Mouse (Mus musculus) megakaryocyte-erythroid progenitor cell, adult 5 weeks (primary cell): ENCODE data around the gene Chchd1. TPM values are rescaled to one million over a fixed set of nuclear protein-coding genes. Genes with fewer than 3 reads are reported as not detected.

Experiments used
- polyA plus RNA-seq: library from polyadenylated mRNA; stranded (reverse); fragments of >175 nt; gene quantifications from 2 replicates; pipeline ENCODE4 v1.2.3, GENCODE M21; 2012

Gene Chchd1
- polyA plus RNA-seq: 6.2 and 10.2 TPM in 2 replicates

GRCm38 (mm10) chr14:20702741-20703381 lies at the start of gene Chchd1:
Chchd1 (plus strand) TSS chr14:20703006.

GRCm38 (mm10) chr14:20656361-20656760 lies 46.4 kb upstream of the Chchd1 start, which contains the start of gene Myoz1:
Myoz1 (minus strand) TSS chr14:20656540.

GRCm38 (mm10) chr14:20668154-20668810 lies 34.5 kb upstream of the Chchd1 start, which contains the start of gene Synpo2l:
Synpo2l (minus strand) TSS chr14:20668354.

GRCm38 (mm10) chr14:20674064-20674833 lies 28.6 kb upstream of the Chchd1 start, which contains the start of gene Sec24c:
Sec24c (plus strand) TSS chr14:20674308.

GRCm38 (mm10) chr14:20694884-20695760 lies 7.7 kb upstream of the Chchd1 start, which contains the start of gene Fut11:
Fut11 (plus strand) TSS chr14:20694968.

GRCm38 (mm10) chr14:20707201-20708190 lies 4.7 kb downstream of the Chchd1 start, which contains the start of gene Zswim8:
Zswim8 (plus strand) TSS chr14:20707552.

GRCm38 (mm10) chr14:20733952-20734774 lies 31.4 kb downstream of the Chchd1 start, which contains the start of gene Ndst2:
Ndst2 (minus strand) TSS chr14:20734562.

Other genes starting within 250 kb of the Chchd1 start
- gene Anxa7, start 222.9 kb upstream of the Chchd1 start, polyA plus RNA-seq: 28.3 and 32.6 TPM in 2 replicates
- 0.05 and 0.18 TPM in 2 replicates for gene Mss51, start 206.1 kb upstream of the Chchd1 start, polyA plus RNA-seq
- 5.2 and 5.5 TPM in 2 replicates for gene Ppp3cb, start 156.4 kb upstream of the Chchd1 start, polyA plus RNA-seq
- 2.2 and 2.7 TPM in 2 replicates for gene Usp54, start 61.9 kb upstream of the Chchd1 start, polyA plus RNA-seq
- gene Myoz1, start 46.5 kb upstream of the Chchd1 start, polyA plus RNA-seq: 0.12 TPM in 1 of 2 replicates, not detected in the other
- gene Synpo2l, start 34.7 kb upstream of the Chchd1 start, polyA plus RNA-seq: 0.44 and 0.68 TPM in 2 replicates
- 199 and 207 TPM in 2 replicates for gene Sec24c, start 28.7 kb upstream of the Chchd1 start, polyA plus RNA-seq
- 9.1 and 10.2 TPM in 2 replicates for gene Fut11, start 8.0 kb upstream of the Chchd1 start, polyA plus RNA-seq
- 84.3 and 87.9 TPM in 2 replicates for gene Zswim8, start 4.5 kb downstream of the Chchd1 start, polyA plus RNA-seq
- 14.8 and 19.4 TPM in 2 replicates for gene Ndst2, start 31.6 kb downstream of the Chchd1 start, polyA plus RNA-seq
- 29.5 and 50.9 TPM in 2 replicates for gene Camk2g, start 91.1 kb downstream of the Chchd1 start, polyA plus RNA-seq
- 0.37 and 0.69 TPM in 2 replicates for gene Plau, start 133.7 kb downstream of the Chchd1 start, polyA plus RNA-seq
- 18.9 and 22.6 TPM in 2 replicates for gene Vcl, start 226.4 kb downstream of the Chchd1 start, polyA plus RNA-seq